Mouse (Mus musculus) cerebellum, adult 18-20 months (tissue): Measurements from ENCODE around the gene Gm8113.
"Not testable (repeated sequence)": the region's sequence is repeated elsewhere in the genome, so short reads cannot be mapped to it uniquely, and the experiment has no call there.

Source experiments
- DNase-seq, 2 experiments: peaks; one replicate each; pipeline ENCODE4 v3.0.0; 2021

The Gm8113 gene

DNA sequence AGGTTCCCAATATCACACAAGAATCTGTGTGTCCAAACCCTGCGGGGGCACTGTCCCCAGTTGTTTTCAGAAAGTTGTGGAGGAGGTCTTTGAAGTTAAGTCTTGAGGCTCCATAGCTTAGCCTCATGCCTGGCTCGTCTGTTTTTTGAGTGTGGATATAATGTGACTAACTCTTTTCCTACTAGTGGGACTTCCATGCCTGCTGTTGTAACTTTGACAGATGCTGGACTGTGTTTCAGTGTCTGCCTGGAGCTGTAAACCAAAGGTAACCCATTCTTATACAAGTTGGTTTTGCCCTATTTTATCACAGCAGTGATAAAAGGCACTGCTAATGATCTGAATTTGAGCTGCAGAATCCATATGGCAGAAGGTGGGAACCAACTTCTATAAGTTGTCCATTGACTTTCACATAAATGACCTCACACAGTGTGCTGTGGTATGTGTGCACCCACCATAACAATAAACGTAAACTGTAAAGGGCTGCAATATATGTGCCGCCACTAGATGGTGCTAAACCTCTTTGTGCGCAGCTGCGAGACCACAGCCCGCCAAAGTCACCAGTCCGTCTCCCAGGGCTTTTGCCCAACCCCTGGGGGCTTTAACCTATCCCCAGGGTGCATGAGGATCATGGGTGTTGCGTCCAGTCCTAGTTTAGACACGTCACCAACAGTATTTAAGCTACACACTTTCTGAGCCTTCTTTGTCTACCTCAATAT lies at the start of gene Gm8113:
Gene Gm8113, plus strand, starts transcription at position 703 of the 716 bp plus-strand sequence.
- DNase-seq = peak; percentile 32 to 33

DNA sequence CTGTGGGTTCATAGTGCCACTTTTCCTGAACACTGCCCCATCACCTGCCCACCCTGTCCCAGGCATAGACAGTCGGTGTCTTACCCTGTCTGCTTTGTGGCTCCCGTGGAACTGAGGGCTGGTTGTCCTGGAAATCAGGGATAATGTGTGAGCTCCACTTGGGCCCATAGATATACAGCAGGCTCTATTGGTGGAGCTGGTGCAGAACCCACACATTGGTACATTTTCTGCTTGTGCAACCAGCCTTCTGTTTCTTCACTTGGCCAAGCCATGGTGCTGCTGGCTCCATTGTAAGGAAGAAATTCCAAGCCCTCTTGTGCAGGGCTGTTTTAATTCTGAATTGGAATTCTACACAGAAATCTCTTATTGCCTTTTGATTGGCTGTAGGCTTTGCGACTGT lies 49.8 kb upstream of the Gm8113 start, which contains the start of gene Ear1:
Gene Ear1, minus strand, starts transcription at position 101 of the 400 bp plus-strand sequence.
- DNase-seq = not testable (repeated sequence)

DNA sequence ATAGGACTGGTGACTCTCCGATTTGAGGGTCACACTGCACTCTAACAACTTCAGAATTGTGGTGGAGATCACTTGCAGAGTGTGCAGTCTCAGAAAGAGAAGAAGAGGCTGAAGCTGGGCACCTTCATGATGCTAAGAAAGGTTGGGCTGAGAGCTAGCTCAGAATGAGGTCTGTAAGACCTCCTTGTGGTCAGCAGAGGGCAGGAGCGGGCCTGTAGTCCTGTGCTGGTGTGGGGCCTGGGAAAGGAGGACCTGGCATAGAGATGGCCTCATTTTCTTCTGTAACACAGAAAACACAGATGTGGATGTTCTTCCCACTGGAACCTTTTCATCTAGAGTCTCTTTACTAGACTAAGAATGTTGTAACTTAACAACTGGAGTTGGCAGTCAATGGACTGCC lies 47.4 kb upstream of the Gm8113 start:
- not testable (repeated sequence) for DNase-seq

DNA sequence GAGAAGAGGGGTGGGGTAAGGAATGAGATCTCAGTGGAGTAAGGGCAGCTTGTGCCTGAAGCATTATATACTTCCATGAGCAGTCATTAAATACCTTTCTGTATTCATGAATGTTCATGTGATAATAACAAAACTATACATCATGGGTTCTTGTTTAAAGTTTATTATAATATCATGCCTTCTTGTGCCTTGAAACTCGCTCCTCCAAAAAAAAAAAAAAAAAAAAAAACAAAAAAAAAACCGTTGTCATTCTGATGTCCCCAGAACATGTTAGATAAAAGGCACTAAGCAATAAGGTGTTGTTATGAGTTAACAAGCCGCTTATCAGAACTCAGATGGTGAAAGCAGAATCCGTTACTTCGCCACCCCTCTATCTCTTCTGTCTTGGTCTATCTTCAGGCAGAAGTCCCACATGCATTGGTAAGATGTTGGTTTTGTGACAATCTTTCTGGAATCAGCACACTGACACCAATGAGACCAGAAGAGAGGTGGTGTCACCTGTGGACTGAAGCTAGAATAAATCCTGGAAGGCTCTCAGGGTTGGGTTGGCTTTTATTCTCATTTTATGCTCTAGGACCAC lies 45.1 kb upstream of the Gm8113 start:
- not testable (repeated sequence) for DNase-seq

DNA sequence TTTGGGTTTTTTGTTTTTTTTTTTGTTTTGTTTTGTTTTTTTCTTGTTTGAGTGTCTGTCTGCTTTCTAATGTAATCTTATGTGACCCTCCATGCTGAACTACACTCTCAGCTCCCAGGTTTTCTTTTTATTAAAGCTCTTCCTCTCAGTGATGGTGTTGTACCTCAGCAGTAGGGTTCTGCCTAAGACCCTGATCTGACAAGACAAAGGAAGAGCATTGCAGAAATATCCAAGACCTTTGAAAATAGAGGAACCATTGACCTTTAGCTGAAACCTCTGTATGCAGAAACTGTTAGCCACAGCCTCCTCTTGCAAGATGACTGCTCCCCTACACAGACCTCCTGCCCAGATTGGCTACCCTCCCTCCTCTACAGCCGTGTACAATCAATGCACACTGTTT lies 39.0 kb upstream of the Gm8113 start:
- not testable (repeated sequence) for DNase-seq

DNA sequence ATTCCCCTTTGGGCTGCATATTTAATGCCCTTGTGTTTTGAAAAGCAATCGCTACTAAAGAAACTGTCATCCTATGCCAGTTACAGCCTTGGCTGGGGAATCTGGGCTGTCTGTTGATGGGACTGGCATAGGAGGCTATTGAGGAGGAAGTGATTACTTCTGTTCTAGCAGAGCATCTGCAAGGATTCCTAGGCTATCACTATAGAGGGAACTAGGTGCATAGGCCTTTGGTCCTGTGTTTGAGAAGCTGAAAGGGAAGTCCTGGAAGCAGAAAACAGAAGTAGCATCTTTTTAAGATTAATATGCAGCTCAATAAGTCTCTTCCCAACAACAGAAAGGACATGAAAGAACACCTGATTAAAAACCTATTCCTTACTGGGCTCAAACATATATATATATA lies 33.9 kb upstream of the Gm8113 start:
- DNase-seq = not testable (repeated sequence)

- not testable (repeated sequence) for DNase-seq
Measured at GRCm38 (mm10) chr14:43895357-43895756, 29.8 kb upstream of the Gm8113 start.

DNA sequence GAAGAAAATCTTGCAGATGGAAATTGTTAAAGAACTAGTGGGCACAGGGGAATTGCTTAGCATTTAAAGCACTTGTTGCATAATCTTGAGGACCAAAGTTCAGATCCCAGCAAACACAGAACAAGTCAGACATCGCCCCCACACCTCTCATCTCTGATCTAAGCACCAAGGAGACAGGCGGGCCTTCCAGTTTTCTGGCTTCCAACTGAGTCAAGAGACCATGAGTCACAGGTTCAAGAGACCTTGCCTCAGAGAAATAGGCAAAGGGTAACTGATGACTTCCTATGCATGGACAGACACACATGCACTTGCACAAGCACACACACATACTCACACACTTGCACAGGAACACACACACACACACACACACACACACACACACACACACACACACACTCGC lies 26.6 kb upstream of the Gm8113 start:
- not testable (repeated sequence) for DNase-seq

DNA sequence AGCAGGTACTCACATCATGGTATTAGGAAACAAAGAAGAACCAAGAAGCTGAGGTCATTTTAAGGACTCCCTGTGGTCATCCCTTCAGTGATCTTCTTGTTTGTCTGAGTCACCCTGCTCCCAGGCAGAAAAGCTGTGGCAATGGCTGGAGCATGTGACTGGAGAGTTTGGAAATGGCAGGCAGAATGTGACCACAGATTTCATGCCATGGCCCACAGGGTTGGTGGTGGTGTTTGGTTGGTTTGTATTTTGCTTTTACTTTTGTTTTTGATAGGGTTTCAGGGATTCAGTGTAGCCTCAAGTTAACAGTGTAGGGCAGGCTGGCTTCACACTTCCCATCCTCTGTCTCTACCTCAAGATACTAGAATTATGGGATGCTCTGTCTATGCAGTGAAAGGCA lies 7.0 kb upstream of the Gm8113 start:
- DNase-seq = not testable (repeated sequence)

GRCm38 (mm10) chr14:43923459-43923858 lies 1.7 kb upstream of the Gm8113 start, which contains the start of gene Ear10:
TSS of gene Ear10 (minus strand) at chr14:43923559.
- DNase-seq = not testable (repeated sequence)

DNA sequence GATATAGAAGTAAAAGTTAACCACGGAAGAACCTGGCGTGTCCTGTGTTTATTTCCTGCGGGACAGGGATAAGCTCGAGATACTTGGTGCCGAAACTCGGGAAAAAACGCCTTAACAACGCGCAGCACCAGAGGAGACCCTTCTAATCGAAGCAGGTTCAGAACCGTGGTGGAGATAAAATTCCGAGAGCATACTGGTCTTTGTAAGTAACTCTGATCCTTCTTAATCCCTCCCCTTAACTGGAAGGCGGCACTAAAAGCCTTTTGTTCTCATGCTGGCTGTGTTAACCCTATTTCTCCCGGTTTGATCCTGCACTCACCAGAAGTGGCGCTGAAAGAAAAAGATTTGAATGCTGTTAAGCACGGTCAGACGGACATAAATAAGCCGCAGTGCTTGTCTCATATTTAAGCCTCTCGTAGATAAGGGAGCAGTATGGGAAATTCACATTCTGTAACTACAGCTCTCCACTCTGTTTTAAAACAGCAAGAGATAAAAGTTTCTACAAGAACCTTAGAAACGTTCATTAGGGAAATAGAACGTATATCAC lies 287 bp downstream of the Gm8113 start:
- DNase-seq = not testable (repeated sequence)

GRCm38 (mm10) chr14:43932991-43933390 lies 7.8 kb downstream of the Gm8113 start:
- DNase-seq = peak; percentile 4 to 13

GRCm38 (mm10) chr14:43933399-43933798 lies 8.2 kb downstream of the Gm8113 start:
- DNase-seq = not testable (repeated sequence)

DNA sequence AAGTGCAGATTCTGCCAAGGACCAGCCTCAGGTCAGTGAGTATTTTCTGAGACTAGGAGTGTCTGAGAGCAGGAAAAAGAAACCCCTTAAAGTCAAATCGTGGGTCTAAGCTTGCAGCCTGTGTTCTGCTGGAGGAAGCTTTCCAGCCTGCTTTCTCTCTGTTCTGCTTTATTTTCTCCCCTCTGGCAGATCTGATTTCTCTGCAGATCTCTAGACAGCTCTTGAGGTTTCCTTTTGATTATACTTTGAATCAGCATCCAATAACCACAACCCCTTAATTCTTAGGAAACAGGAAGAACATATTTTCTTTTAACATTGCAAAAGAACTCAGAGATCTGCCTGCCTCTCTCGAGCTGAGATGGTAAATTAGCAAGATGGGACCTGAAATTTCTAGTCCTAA lies 28.2 kb downstream of the Gm8113 start:
- not testable (repeated sequence) for DNase-seq

- not testable (repeated sequence) for DNase-seq
Measured at GRCm38 (mm10) chr14:43955074-43955473, 29.9 kb downstream of the Gm8113 start.

DNA sequence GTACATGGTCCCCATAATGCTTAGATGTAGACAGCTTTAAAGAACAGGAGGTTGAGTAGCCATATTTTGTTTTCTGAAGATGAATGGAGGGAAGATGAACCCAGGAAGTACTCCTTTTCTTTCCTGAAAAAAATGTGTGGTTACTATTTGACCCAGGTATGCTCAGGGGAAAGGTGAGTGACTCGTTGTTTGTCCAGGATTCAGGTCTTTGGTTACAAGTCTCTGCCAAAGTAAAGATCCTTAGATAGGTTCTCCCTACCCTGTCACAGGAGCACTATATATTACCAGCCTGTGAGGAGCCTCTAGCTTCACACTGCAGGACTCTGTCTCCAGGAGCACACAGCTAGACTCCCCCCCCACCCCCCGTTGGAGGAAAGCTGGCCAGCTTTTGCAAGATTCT lies 31.6 kb downstream of the Gm8113 start, which contains the start of gene Ang5:
Gene Ang5, plus strand, starts transcription at position 301 of the 400 bp plus-strand sequence.
- not testable (repeated sequence) for DNase-seq
